Mouse (Mus musculus) megakaryocyte, embryonic 14.5 days (primary cell): ENCODE measurements around the gene Vmn1r227. TPM values are rescaled to one million over a fixed set of nuclear protein-coding genes. Genes with fewer than 3 reads are reported as not detected.

Source experiments
- H3K27me3 ChIP-seq: replicated peaks from 2 replicates; pipeline ENCODE3; 2012; ENCODE audit warnings: inconsistent platforms
- H3K36me3 ChIP-seq: replicated peaks from 2 replicates; pipeline ENCODE3; 2012; ENCODE audit warnings: low read length, inconsistent platforms, mixed read lengths
- H3K4me1 ChIP-seq: 2 replicates; pipeline ENCODE4 v1.6.1; 2012; ENCODE audit warnings: inconsistent platforms
- H3K4me3 ChIP-seq: replicated peaks from 2 replicates; pipeline ENCODE3; 2012; ENCODE audit warnings: moderate library complexity, mild to moderate bottlenecking, inconsistent platforms
- H3K9me3 ChIP-seq: 2 replicates; pipeline ENCODE4 v1.6.1; 2012; ENCODE audit warnings: inconsistent platforms
- FLI1 ChIP-seq: IDR thresholded peaks from 2 replicates; pipeline ENCODE4 v1.6.1; 2012; ENCODE audit warnings: low read length, inconsistent platforms, mixed read lengths
- GATA1 ChIP-seq: IDR thresholded peaks from 3 replicates; pipeline ENCODE4 v1.6.1; 2012; ENCODE audit warnings: mixed read lengths, low read length, inconsistent platforms, borderline replicate concordance
- polyA plus RNA-seq: library from polyadenylated mRNA; stranded (reverse); fragments of >175 nt; gene quantifications from 2 replicates; pipeline ENCODE4 v1.2.3, GENCODE M21; 2012; ENCODE audit warnings: low replicate concordance; ENCODE audit not compliant: insufficient read depth

Gene Vmn1r227
- polyA plus RNA-seq = not detected in 2 replicates

- H3K36me3 ChIP-seq = no peaks in the 10 kb centered on the region
- H3K27me3 ChIP-seq = no peaks in the 10 kb centered on the region
- H3K4me3 ChIP-seq = no peak within 1 kb of the TSS
- no peaks in the 10 kb centered on the region for H3K9me3 ChIP-seq
- H3K4me1 ChIP-seq = no peaks in the 10 kb centered on the region
- TF ChIP-seq FLI1 (no peak), GATA1 (no peak)
These were observed at the start of gene Vmn1r227 for GRCm38 (mm10) chr17:20729543-20729942. Gene Vmn1r227 (plus strand): TSS chr17:20729843.

GRCm38 (mm10) chr17:20682543-20682942, 47.1 kb upstream of the Vmn1r227 start, which contains the start of gene Vmn1r226:
Gene Vmn1r226 (plus strand): TSS chr17:20682843.
- peaks cover 5% of the 10 kb centered on the region; the same call in 1 of the 2 replicates for H3K9me3 ChIP-seq

GRCm38 (mm10) chr17:20786057-20786456, 56.4 kb downstream of the Vmn1r227 start, which contains the start of gene Vmn1r228:
Gene Vmn1r228 (minus strand): TSS chr17:20786157.
- Histone ChIP-seq H3K9me3 (peaks cover 5% of the 10 kb centered on the region; the same call in 1 of the 2 replicates), H3K27me3 (no peaks in the 10 kb centered on the region), H3K4me1 (no peaks in the 10 kb centered on the region), H3K36me3 (no peaks in the 10 kb centered on the region), H3K4me3 (no peak within 1 kb of the TSS)
- TF ChIP-seq GATA1 = no peak
- TF ChIP-seq FLI1 = no peak

More at GRCm38 (mm10) chr17:20682543-20682942, 47.1 kb upstream of the Vmn1r227 start, which contains the start of gene Vmn1r226:
- H3K36me3 ChIP-seq = no peaks in the 10 kb centered on the region
- no peak within 1 kb of the TSS for H3K4me3 ChIP-seq
- H3K27me3 ChIP-seq = no peaks in the 10 kb centered on the region
- H3K4me1 ChIP-seq = no peaks in the 10 kb centered on the region
- TF ChIP-seq FLI1 (no peak), GATA1 (no peak)

Other genes starting within 250 kb of the Vmn1r227 start
- gene Vmn2r108, start 248.5 kb upstream of the Vmn1r227 start, polyA plus RNA-seq = not detected in 2 replicates
- not detected in 2 replicates for gene Vmn1r225, start 231.7 kb upstream of the Vmn1r227 start, polyA plus RNA-seq
- not detected in 2 replicates for gene Vmn2r109, start 165.1 kb upstream of the Vmn1r227 start, polyA plus RNA-seq
- gene Vmn2r110, start 133.4 kb upstream of the Vmn1r227 start, polyA plus RNA-seq = 0.02 TPM in 1 of 2 replicates, not detected in the other
- not detected in 2 replicates for gene Fpr-rs3, start 105.0 kb upstream of the Vmn1r227 start, polyA plus RNA-seq
- gene Vmn1r226, start 47.0 kb upstream of the Vmn1r227 start, polyA plus RNA-seq = not detected in 2 replicates
- not detected in 2 replicates for gene Vmn1r228, start 56.3 kb downstream of the Vmn1r227 start, polyA plus RNA-seq
- gene Vmn1r229, start 81.7 kb downstream of the Vmn1r227 start, polyA plus RNA-seq = not detected in 2 replicates
- gene Vmn1r230, start 110.6 kb downstream of the Vmn1r227 start, polyA plus RNA-seq = not detected in 2 replicates
- gene Vmn1r231, start 175.2 kb downstream of the Vmn1r227 start, polyA plus RNA-seq = not detected in 2 replicates
- not detected in 2 replicates for gene Vmn1r232, start 189.9 kb downstream of the Vmn1r227 start, polyA plus RNA-seq
- gene Ppp2r1a, start 215.5 kb downstream of the Vmn1r227 start, polyA plus RNA-seq = 131 and 268 TPM in 2 replicates